Comparison of ENCODE assay signal across 9 mouse cellular contexts in the genomic region with DNA sequence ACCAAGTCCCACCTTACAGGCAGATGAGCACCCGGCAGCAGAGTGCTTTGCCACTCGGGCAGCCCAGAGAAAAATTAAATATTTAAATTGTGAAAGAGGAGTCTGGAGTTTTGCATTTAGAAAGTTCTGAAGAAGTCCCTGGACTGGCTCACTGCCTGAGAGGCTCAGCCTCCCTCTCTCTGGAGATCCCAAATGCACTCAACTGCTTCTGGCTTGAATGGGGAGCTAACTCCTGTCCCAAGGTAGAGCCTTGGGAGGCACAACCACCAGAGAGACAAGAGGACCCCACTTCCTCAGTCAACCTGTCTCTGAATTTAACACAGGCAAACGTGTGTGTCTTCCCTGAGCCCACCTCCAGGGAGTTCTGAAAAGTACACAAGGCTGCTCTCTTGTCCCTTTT. TPM values are rescaled to one million over a fixed set of nuclear protein-coding genes. Genes with fewer than 3 reads are reported as not detected.
DNase-seq lines count a peak whose midpoint lies in the region; ATAC-seq lines count a peak whose summit lies in the region.
"Had no signal": no experiment of that assay in that cellular context is flagged by ENCODE, and none has a peak within 500 bp of the region (broad histone marks: within the 10 kb centered on the region; RNA-seq: fewer than 3 reads in every experiment).

No protein-coding gene starts in this region.

- no peaks in the 10 kb centered on the region for H3K27me3 ChIP-seq in embryonic facial prominence, embryonic 10.5 days (replicated peaks; ENCODE audit: low read depth, poor library complexity, severe bottlenecking)
- H3K27me3 ChIP-seq in hindbrain, embryonic 11.5 days (ENCODE audit: control insufficient read depth, insufficient read depth, low read length) = no peaks in the 10 kb centered on the region
- peaks cover 4% of the 10 kb centered on the region; the same call in 1 of the 2 replicates for H3K27me3 ChIP-seq in midbrain, embryonic 12.5 days

- peaks cover 54% of the 10 kb centered on the region for H3K4me1 ChIP-seq in embryonic facial prominence, embryonic 10.5 days
- H3K4me1 ChIP-seq in hindbrain, embryonic 11.5 days (replicated peaks; ENCODE audit: control insufficient read depth, insufficient read depth, low read length) = no peaks in the 10 kb centered on the region
- H3K4me1 ChIP-seq in midbrain, embryonic 12.5 days = peaks cover 20% of the 10 kb centered on the region; the same call in 1 of the 2 replicates

- H3K9ac ChIP-seq in hindbrain, embryonic 11.5 days (ENCODE audit: low read depth, low read length) = no peak overlapping the region
- peak overlapping the region; percentile 50; the same call in 1 of the 2 replicates for H3K9ac ChIP-seq in midbrain, embryonic 12.5 days (replicated peaks)

- DNase-seq in heart, adult 18-20 months = peak; percentile 6 to 28
- DNase-seq in heart, postnatal 14 days = no peak
- peak; percentile 15 for DNase-seq in embryonic facial prominence, embryonic 10.5 days (ENCODE audit: low spot score)
- DNase-seq in hindbrain, embryonic 11.5 days (ENCODE audit: low spot score) = peak; percentile 17
- no peak for DNase-seq in spleen, adult 18-20 months
- no peak for DNase-seq in natural killer cell, adult 2 months (ENCODE audit: low spot score in 2 of 2)
- DNase-seq in left cerebral cortex, adult 9 months (ENCODE audit: low spot score in 2 of 2) = no peak

- ATAC-seq in hindbrain, embryonic 11.5 days (ENCODE audit: low FRiP score) = no peak
- ATAC-seq in midbrain, embryonic 12.5 days (ENCODE audit: low FRiP score, low read depth) = no peak

- no peaks in the 10 kb centered on the region for H3K9me3 ChIP-seq in embryonic facial prominence, embryonic 10.5 days
- H3K9me3 ChIP-seq in hindbrain, embryonic 11.5 days (ENCODE audit: control insufficient read depth, low read length) = no peaks in the 10 kb centered on the region
- no peaks in the 10 kb centered on the region for H3K9me3 ChIP-seq in midbrain, embryonic 12.5 days

- H3K27ac ChIP-seq in embryonic facial prominence, embryonic 10.5 days (replicated peaks) = peak overlapping the region; percentile 83
- H3K27ac ChIP-seq in hindbrain, embryonic 11.5 days (ENCODE audit: low read depth, low read length) = no peak overlapping the region
- H3K27ac ChIP-seq in midbrain, embryonic 12.5 days (replicated peaks) = no peak overlapping the region

- H3K36me3 ChIP-seq in embryonic facial prominence, embryonic 10.5 days (replicated peaks) = no peaks in the 10 kb centered on the region
- no peaks in the 10 kb centered on the region for H3K36me3 ChIP-seq in hindbrain, embryonic 11.5 days (ENCODE audit: control insufficient read depth, insufficient read depth, low read length)
- H3K36me3 ChIP-seq in midbrain, embryonic 12.5 days = no peaks in the 10 kb centered on the region

- H3K4me3 ChIP-seq in embryonic facial prominence, embryonic 10.5 days = peak overlapping the region; percentile 56
- H3K4me3 ChIP-seq in hindbrain, embryonic 11.5 days (ENCODE audit: low read depth, low read length) = peak overlapping the region; percentile 34
- H3K4me3 ChIP-seq in midbrain, embryonic 12.5 days = peak overlapping the region; percentile 40

- intact Hi-C loops in heart, postnatal 14 days (cut with DNase I) = loop anchor here (5.0 kb wide), 1 partner anchor 86 kb away; no protein-coding TSS in a partner anchor

- peak overlapping the region; percentile 54; the same call in 1 of the 2 replicates for H3K4me2 ChIP-seq in hindbrain, embryonic 11.5 days (replicated peaks; ENCODE audit: low read depth, low read length)
- peak overlapping the region; percentile 66 for H3K4me2 ChIP-seq in midbrain, embryonic 12.5 days (replicated peaks)

- WGBS in embryonic facial prominence, embryonic 10.5 days = 6% methylated on average over 3 of the region's 3 CpGs
- WGBS in hindbrain, embryonic 11.5 days = 3% methylated on average over 3 of the region's 3 CpGs
- WGBS in midbrain, embryonic 12.5 days = 6% methylated on average over 3 of the region's 3 CpGs

RNA-seq across cellular contexts. Expression of gene Ldb2, which starts 1.0 kb away (rescaled TPM):
- 1 to 10 TPM; 6.1 to 6.8 TPM for total RNA-seq in heart, adult 18-20 months (2021)
- 10 to 100 TPM; 12.7 to 14.4 TPM for total RNA-seq in heart, postnatal 14 days (2021)
- polyA plus RNA-seq in embryonic facial prominence, embryonic 10.5 days (2016; fragmentation: Nextera tagmentation; extraction: Ambion mirVana) = 24.3 and 30.9 TPM in 2 replicates
- polyA plus RNA-seq in hindbrain, embryonic 11.5 days (2014; fragmentation: Nextera tagmentation; extraction: Ambion mirVana) = 27.2 and 33.6 TPM in 2 replicates
- polyA plus RNA-seq in midbrain, embryonic 12.5 days (2016; fragmentation: Nextera tagmentation; extraction: Ambion mirVana) = 14.3 and 15.9 TPM in 2 replicates
- total RNA-seq: neutrophil, adult 5-6 weeks had no signal

Comparison
In these comparisons a context has a peak if more than half of its experiments do, and no peak if none do; other contexts are left out.
1. DNase-seq: peak in heart, adult 18-20 months (2 of 2), embryonic facial prominence, embryonic 10.5 days (single experiment) and hindbrain, embryonic 11.5 days (single experiment); none in heart, postnatal 14 days (0 of 2), spleen, adult 18-20 months (0 of 2), natural killer cell, adult 2 months (0 of 2) and left cerebral cortex, adult 9 months (0 of 2).
2. Peak in every context shown above with its lines, with median percentiles within 50 percentile points of each other: H3K4me3 ChIP-seq.